Mouse (Mus musculus): Measurements from ENCODE around the gene Pgbd5.

GRCm38 (mm10) chr8:124395392-124395791 lies 44.1 kb downstream of the Pgbd5 start:
- TF ChIP-seq TAL1 (IDR thresholded peaks at IDR 0.05; ENCODE audit: low read length), result no peak
- no peak for TF ChIP-seq GATA1 (IDR thresholded peaks at IDR 0.05; ENCODE audit: low read length)
